ENCODE assay signal across 12 mouse cellular contexts in the genomic region with DNA sequence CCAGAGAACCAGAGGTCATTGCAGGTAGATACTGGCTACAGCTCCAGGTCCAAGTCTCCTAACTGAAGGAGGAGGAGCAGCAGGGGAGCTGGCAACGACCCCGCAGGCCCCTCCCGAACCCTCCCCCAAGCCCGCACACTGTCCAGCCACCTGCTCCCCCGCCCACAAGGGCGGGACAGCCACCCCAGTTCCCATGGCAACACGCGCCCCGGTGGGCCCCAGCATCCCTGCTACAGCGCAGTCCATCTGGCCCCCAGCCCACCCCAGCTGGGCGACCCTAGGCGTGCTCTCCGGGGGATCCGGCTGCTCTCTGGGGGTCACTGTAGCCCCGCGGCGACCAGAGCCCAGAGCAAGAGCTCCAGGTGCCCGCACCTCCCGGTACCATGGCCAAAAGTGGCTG. TPM values are rescaled to one million over a fixed set of nuclear protein-coding genes. Genes with fewer than 3 reads are reported as not detected.
DNase-seq lines count a peak whose midpoint lies in the region; ATAC-seq lines count a peak whose summit lies in the region.
"Had no signal": no experiment of that assay in that cellular context is flagged by ENCODE, and none has a peak within 500 bp of the region (broad histone marks: within the 10 kb centered on the region; RNA-seq: fewer than 3 reads in every experiment).

No protein-coding gene starts in this region.

- DNase-seq in heart, adult 11 months = no peak
- DNase-seq in thymus, postnatal 4 days = peak; percentile 8
- no peak for DNase-seq in thymus, postnatal 14 days
- DNase-seq in urinary bladder, postnatal 25 days (ENCODE audit: low spot score) = no peak
- no peak for DNase-seq in ovary, postnatal 10 days (ENCODE audit: low spot score)
- DNase-seq in adrenal gland, adult 18-20 months (ENCODE audit: low spot score in 2 of 2) = no peak
- DNase-seq: adrenal gland, adult 2 months; cerebellum, adult 11-12 months; heart, postnatal 10 days had no signal

- no peak overlapping the region for H3K9ac ChIP-seq in heart, embryonic 12.5 days
- H3K9ac ChIP-seq in limb, embryonic 12.5 days (replicated peaks) = 0 out of 2 replicates have a peak overlapping the region, but pooled peaks have one; percentile 8

- H3K27ac ChIP-seq in heart, embryonic 12.5 days (ENCODE audit: poor library complexity, severe bottlenecking) = no peak overlapping the region
- peak overlapping the region; percentile 89 for H3K27ac ChIP-seq in limb, embryonic 12.5 days

- no peak for ATAC-seq in heart, embryonic 12.5 days (ENCODE audit: insufficient number of reproducible peaks, low FRiP score)
- no peak for ATAC-seq in limb, embryonic 12.5 days (ENCODE audit: insufficient number of reproducible peaks, insufficient read depth, low FRiP score, low TSS enrichment, low read depth)

- H3K4me2 ChIP-seq in heart, embryonic 12.5 days = 0 out of 2 replicates have a peak overlapping the region, but pooled peaks have one; percentile 4
- H3K4me2 ChIP-seq in limb, embryonic 12.5 days = peak overlapping the region; percentile 45

- peaks cover 49% of the 10 kb centered on the region for H3K4me1 ChIP-seq in heart, embryonic 12.5 days (replicated peaks)
- peaks cover 53% of the 10 kb centered on the region for H3K4me1 ChIP-seq in limb, embryonic 12.5 days (replicated peaks)

- no peak overlapping the region for H3K4me3 ChIP-seq in heart, embryonic 12.5 days
- H3K4me3 ChIP-seq in limb, embryonic 12.5 days (replicated peaks) = peak overlapping the region; percentile 9; the same call in 1 of the 2 replicates

- no peaks in the 10 kb centered on the region for H3K36me3 ChIP-seq in heart, embryonic 12.5 days
- H3K36me3 ChIP-seq in limb, embryonic 12.5 days = no peaks in the 10 kb centered on the region

- H3K27me3 ChIP-seq in heart, embryonic 12.5 days (replicated peaks) = 0 out of 2 replicates have a peak, but pooled peaks cover 6% of the 10 kb centered on the region
- no peaks in the 10 kb centered on the region for H3K27me3 ChIP-seq in limb, embryonic 12.5 days
- H3K27me3 ChIP-seq: CH12.LX had no signal

- H3K9me3 ChIP-seq in heart, embryonic 12.5 days (replicated peaks) = no peaks in the 10 kb centered on the region
- 0 out of 2 replicates have a peak, but pooled peaks cover 4% of the 10 kb centered on the region for H3K9me3 ChIP-seq in limb, embryonic 12.5 days

- 19% methylated on average over 19 of the region's 19 CpGs for WGBS in heart, embryonic 12.5 days
- WGBS in limb, embryonic 12.5 days = 5% methylated on average over 19 of the region's 19 CpGs

RNA-seq across cellular contexts. Expression of a gene that starts 51.0 kb away (rescaled TPM):
- polyA plus RNA-seq in heart, embryonic 12.5 days (2016; fragmentation: Nextera tagmentation; extraction: Ambion mirVana) = 4.1 and 5.6 TPM in 2 replicates
- 4.6 and 6.8 TPM in 2 replicates for polyA plus RNA-seq in limb, embryonic 12.5 days (2016; fragmentation: Nextera tagmentation; extraction: Ambion mirVana)
- total RNA-seq in adrenal gland, adult 18-20 months (2021) = 100 to 1,000 TPM in 1 of 2 experiments, 10 to 100 TPM in 1; 99.8 to 239 TPM

RNA-seq across cellular contexts. Expression of a gene that starts 54.7 kb away (rescaled TPM):
- 101 and 105 TPM in 2 replicates for polyA plus RNA-seq in heart, embryonic 12.5 days (2016; fragmentation: Nextera tagmentation; extraction: Ambion mirVana)
- 278 and 295 TPM in 2 replicates for polyA plus RNA-seq in limb, embryonic 12.5 days (2016; fragmentation: Nextera tagmentation; extraction: Ambion mirVana)
- total RNA-seq in adrenal gland, adult 18-20 months (2021) = 10 to 100 TPM; 70.5 to 75.9 TPM
